Mouse (Mus musculus): ENCODE measurements around the gene Tbcc. TPM values are rescaled to one million over a fixed set of nuclear protein-coding genes. Genes with fewer than 3 reads are reported as not detected.

Tbcc gene
- polyA plus RNA-seq, 1 experiment from 2014 or later, result 58.0 TPM

- no peak overlapping the region for H3K27ac ChIP-seq
- H3K4me2 ChIP-seq (replicated peaks), result no peak overlapping the region
- H3K9me3 ChIP-seq, result no peaks in the 10 kb centered on the region
- no peaks in the 10 kb centered on the region for H3K27me3 ChIP-seq
- H3K36me3 ChIP-seq, result no peaks in the 10 kb centered on the region
- no peak for ATAC-seq (ENCODE audit: low FRiP score, low read depth)
- H3K4me3 ChIP-seq, result no peak overlapping the region
- no peak overlapping the region for H3K9ac ChIP-seq
- H3K4me1 ChIP-seq, result peaks cover 3% of the 10 kb centered on the region; the same call in 1 of the 2 replicates
- 43% methylated on average over 1 of the region's 1 CpGs for WGBS
Observed at GRCm38 (mm10) chr17:46870913-46871312, 19.6 kb upstream of the Tbcc start.

- no peak for ATAC-seq (ENCODE audit: low FRiP score, low read depth)
Observed at GRCm38 (mm10) chr17:46872806-46873205, 17.7 kb upstream of the Tbcc start.

GRCm38 (mm10) chr17:46874133-46874532, 16.4 kb upstream of the Tbcc start:
- 41% methylated on average over 10 of the region's 10 CpGs for WGBS
- H3K4me3 ChIP-seq, result no peak overlapping the region
- ATAC-seq (ENCODE audit: low FRiP score, low read depth), result no peak

More at GRCm38 (mm10) chr17:46872806-46873205, 17.7 kb upstream of the Tbcc start:
- no peak overlapping the region for H3K9ac ChIP-seq
- H3K36me3 ChIP-seq, result no peaks in the 10 kb centered on the region
- 71% methylated on average over 7 of the region's 7 CpGs for WGBS
- peaks cover 10% of the 10 kb centered on the region; the same call in 1 of the 2 replicates for H3K4me1 ChIP-seq
- no peak overlapping the region for H3K27ac ChIP-seq
- H3K4me2 ChIP-seq (replicated peaks), result no peak overlapping the region
- H3K4me3 ChIP-seq, result no peak overlapping the region
- H3K9me3 ChIP-seq, result no peaks in the 10 kb centered on the region
- no peaks in the 10 kb centered on the region for H3K27me3 ChIP-seq

GRCm38 (mm10) chr17:46875626-46876025, 14.9 kb upstream of the Tbcc start:
- H3K9me3 ChIP-seq, result no peaks in the 10 kb centered on the region

More at GRCm38 (mm10) chr17:46874133-46874532, 16.4 kb upstream of the Tbcc start:
- Histone ChIP-seq H3K9me3 (no peaks in the 10 kb centered on the region), H3K4me2 (replicated peaks) (no peak overlapping the region), H3K9ac (no peak overlapping the region), H3K36me3 (no peaks in the 10 kb centered on the region), H3K4me1 (peaks cover 10% of the 10 kb centered on the region; the same call in 1 of the 2 replicates), H3K27ac (no peak overlapping the region), H3K27me3 (no peaks in the 10 kb centered on the region)

GRCm38 (mm10) chr17:46876371-46876950, 14.0 kb upstream of the Tbcc start:
- no peak for ATAC-seq (ENCODE audit: low FRiP score, low read depth)
- no peaks in the 10 kb centered on the region for H3K27me3 ChIP-seq
- H3K27ac ChIP-seq, result no peak overlapping the region
- H3K4me2 ChIP-seq (replicated peaks), result no peak overlapping the region
- no peak overlapping the region for H3K9ac ChIP-seq
- 43% methylated on average over 8 of the region's 8 CpGs for WGBS
- H3K9me3 ChIP-seq, result no peaks in the 10 kb centered on the region
- H3K4me1 ChIP-seq, result peaks cover 15% of the 10 kb centered on the region; the same call in 1 of the 2 replicates
- H3K4me3 ChIP-seq, result no peak overlapping the region
- no peaks in the 10 kb centered on the region for H3K36me3 ChIP-seq

More at GRCm38 (mm10) chr17:46875626-46876025, 14.9 kb upstream of the Tbcc start:
- no peak for ATAC-seq (ENCODE audit: low FRiP score, low read depth)
- H3K27me3 ChIP-seq, result no peaks in the 10 kb centered on the region
- H3K4me3 ChIP-seq, result no peak overlapping the region
- H3K9ac ChIP-seq, result no peak overlapping the region
- 80% methylated on average over 3 of the region's 3 CpGs for WGBS
- no peak overlapping the region for H3K4me2 ChIP-seq (replicated peaks)
- H3K4me1 ChIP-seq, result peaks cover 15% of the 10 kb centered on the region; the same call in 1 of the 2 replicates
- H3K36me3 ChIP-seq, result no peaks in the 10 kb centered on the region
- H3K27ac ChIP-seq, result no peak overlapping the region

GRCm38 (mm10) chr17:46877061-46877460, 13.4 kb upstream of the Tbcc start:
- Histone ChIP-seq H3K9me3 (no peaks in the 10 kb centered on the region), H3K4me2 (replicated peaks) (no peak overlapping the region), H3K4me1 (peaks cover 15% of the 10 kb centered on the region; the same call in 1 of the 2 replicates), H3K4me3 (no peak overlapping the region), H3K9ac (no peak overlapping the region), H3K27me3 (no peaks in the 10 kb centered on the region), H3K27ac (no peak overlapping the region), H3K36me3 (no peaks in the 10 kb centered on the region)
- 72% methylated on average over 5 of the region's 5 CpGs for WGBS
- no peak for ATAC-seq (ENCODE audit: low FRiP score, low read depth)

- no peak for ATAC-seq (ENCODE audit: low FRiP score, low read depth)
- WGBS, result 65% methylated on average over 14 of the region's 14 CpGs
- H3K27ac ChIP-seq, result no peak overlapping the region
Observed at GRCm38 (mm10) chr17:46879841-46880311, 10.6 kb upstream of the Tbcc start.

GRCm38 (mm10) chr17:46880322-46880721, 10.2 kb upstream of the Tbcc start:
- Histone ChIP-seq H3K4me1 (0 out of 2 replicates have a peak, but pooled peaks cover 12% of the 10 kb centered on the region), H3K36me3 (no peaks in the 10 kb centered on the region), H3K9ac (no peak overlapping the region), H3K27ac (no peak overlapping the region), H3K4me2 (replicated peaks) (no peak overlapping the region), H3K4me3 (no peak overlapping the region), H3K9me3 (no peaks in the 10 kb centered on the region), H3K27me3 (no peaks in the 10 kb centered on the region)
- WGBS, result 72% methylated on average over 2 of the region's 2 CpGs
- ATAC-seq (ENCODE audit: low FRiP score, low read depth), result no peak

More at GRCm38 (mm10) chr17:46879841-46880311, 10.6 kb upstream of the Tbcc start:
- H3K4me2 ChIP-seq (replicated peaks), result no peak overlapping the region
- no peaks in the 10 kb centered on the region for H3K9me3 ChIP-seq
- no peaks in the 10 kb centered on the region for H3K27me3 ChIP-seq
- no peak overlapping the region for H3K9ac ChIP-seq
- 0 out of 2 replicates have a peak, but pooled peaks cover 12% of the 10 kb centered on the region for H3K4me1 ChIP-seq
- no peaks in the 10 kb centered on the region for H3K36me3 ChIP-seq
- H3K4me3 ChIP-seq, result no peak overlapping the region

GRCm38 (mm10) chr17:46881728-46882127, 8.8 kb upstream of the Tbcc start:
- WGBS, result 87% methylated on average over 6 of the region's 6 CpGs
- Histone ChIP-seq H3K4me2 (replicated peaks) (no peak overlapping the region), H3K9ac (no peak overlapping the region), H3K9me3 (no peaks in the 10 kb centered on the region), H3K27me3 (no peaks in the 10 kb centered on the region), H3K4me1 (peaks cover 17% of the 10 kb centered on the region), H3K4me3 (no peak overlapping the region), H3K27ac (no peak overlapping the region), H3K36me3 (no peaks in the 10 kb centered on the region)
- ATAC-seq (ENCODE audit: low FRiP score, low read depth), result no peak

- H3K4me1 ChIP-seq, result peaks cover 20% of the 10 kb centered on the region
- H3K4me3 ChIP-seq, result no peak overlapping the region
- no peak overlapping the region for H3K4me2 ChIP-seq (replicated peaks)
- no peaks in the 10 kb centered on the region for H3K36me3 ChIP-seq
- H3K27ac ChIP-seq, result no peak overlapping the region
- no peak for ATAC-seq (ENCODE audit: low FRiP score, low read depth)
- WGBS, result 78% methylated on average over 9 of the region's 9 CpGs
- 0 out of 2 replicates have a peak overlapping the region, but pooled peaks have one; percentile 8 for H3K9ac ChIP-seq
- H3K9me3 ChIP-seq, result no peaks in the 10 kb centered on the region
- no peaks in the 10 kb centered on the region for H3K27me3 ChIP-seq
Observed at GRCm38 (mm10) chr17:46883107-46883506, 7.4 kb upstream of the Tbcc start.

GRCm38 (mm10) chr17:46884766-46885165, 5.7 kb upstream of the Tbcc start:
- Histone ChIP-seq H3K4me3 (no peak overlapping the region), H3K9ac (no peak overlapping the region), H3K27me3 (no peaks in the 10 kb centered on the region), H3K4me2 (replicated peaks) (no peak overlapping the region), H3K9me3 (no peaks in the 10 kb centered on the region), H3K4me1 (peaks cover 26% of the 10 kb centered on the region), H3K36me3 (no peaks in the 10 kb centered on the region), H3K27ac (no peak overlapping the region)
- no peak for ATAC-seq (ENCODE audit: low FRiP score, low read depth)
- 94% methylated on average over 6 of the region's 6 CpGs for WGBS

GRCm38 (mm10) chr17:46885218-46885909, 5.1 kb upstream of the Tbcc start:
- ATAC-seq (ENCODE audit: low FRiP score, low read depth), result no peak
- H3K27ac ChIP-seq, result no peak overlapping the region
- H3K9ac ChIP-seq, result no peak overlapping the region
- no peaks in the 10 kb centered on the region for H3K27me3 ChIP-seq
- WGBS, result 78% methylated on average over 11 of the region's 11 CpGs
- H3K36me3 ChIP-seq, result no peaks in the 10 kb centered on the region
- no peak overlapping the region for H3K4me2 ChIP-seq (replicated peaks)
- H3K4me3 ChIP-seq, result no peak overlapping the region
- H3K9me3 ChIP-seq, result no peaks in the 10 kb centered on the region
- H3K4me1 ChIP-seq, result peaks cover 22% of the 10 kb centered on the region
